Mouse (Mus musculus) erythroid progenitor cell, adult 5-6 weeks (primary cell): ENCODE measurements around the gene Neu3. TPM values are rescaled to one million over a fixed set of nuclear protein-coding genes. Genes with fewer than 3 reads are reported as not detected.
"Not testable (repeated sequence)": the region's sequence is repeated elsewhere in the genome, so short reads cannot be mapped to it uniquely, and the experiment has no call there.

Experiments used
- ATAC-seq: replicated peaks from 2 replicates; pipeline ENCODE4 v1.8.0; 2016; ENCODE audit warnings: moderate number of reproducible peaks, mild to moderate bottlenecking, moderate TSS enrichment, inconsistent platforms; ENCODE audit not compliant: poor library complexity, low FRiP score, severe bottlenecking
- total RNA-seq, 2 experiments: library from RNA; stranded (forward) in 1 of 2; stranded (reverse) in 1 of 2; fragments of 150-400 nt in 1 of 2; fragments of 186-747, 209-891 nt in 1 of 2; gene quantifications; 2 replicates each; pipeline versions ENCODE4 v1.2.3 to v1.2.4; 2015 to 2017; ENCODE audit warnings: low replicate concordance in 2 of 2

Gene Neu3
- total RNA-seq, 2 experiments from 2014 or later = 21.0 to 22.8 TPM

DNA sequence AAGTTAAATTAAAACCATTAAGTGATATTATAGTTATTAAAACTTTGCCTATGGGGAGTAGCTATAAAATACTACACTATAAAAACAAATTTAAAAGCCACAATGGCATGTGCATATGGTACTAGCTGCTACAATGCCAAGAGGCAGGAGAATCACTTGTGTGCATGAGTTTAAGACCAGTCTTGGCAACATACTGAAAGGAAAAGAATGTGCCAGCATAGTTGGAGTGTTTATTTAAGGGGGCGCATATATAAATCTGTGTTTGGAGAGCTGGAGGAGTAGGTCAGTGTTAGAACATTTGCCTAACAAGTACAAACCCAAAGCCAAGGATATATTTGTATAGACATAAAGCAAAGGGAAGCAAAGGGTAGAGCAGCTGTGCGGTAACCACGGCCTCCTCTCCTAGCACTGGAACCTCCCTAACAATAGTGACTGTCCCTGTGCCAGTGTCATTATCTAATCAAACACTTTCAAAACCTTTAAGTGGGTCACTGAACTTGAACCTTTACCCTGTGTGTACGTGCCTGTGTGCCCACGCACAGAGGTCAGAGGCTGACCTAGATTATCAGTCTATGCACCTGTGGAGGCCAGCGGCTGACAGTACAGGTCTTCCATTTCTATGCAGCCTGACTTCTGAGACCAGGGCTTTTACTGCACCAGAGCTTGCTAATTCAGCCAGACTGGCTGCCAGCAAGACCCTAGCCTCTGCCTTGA, 9.3 kb upstream of the Neu3 start:
- no peak for ATAC-seq

GRCm38 (mm10) chr7:99836781-99837180, 8.6 kb upstream of the Neu3 start:
- no peak for ATAC-seq

DNA sequence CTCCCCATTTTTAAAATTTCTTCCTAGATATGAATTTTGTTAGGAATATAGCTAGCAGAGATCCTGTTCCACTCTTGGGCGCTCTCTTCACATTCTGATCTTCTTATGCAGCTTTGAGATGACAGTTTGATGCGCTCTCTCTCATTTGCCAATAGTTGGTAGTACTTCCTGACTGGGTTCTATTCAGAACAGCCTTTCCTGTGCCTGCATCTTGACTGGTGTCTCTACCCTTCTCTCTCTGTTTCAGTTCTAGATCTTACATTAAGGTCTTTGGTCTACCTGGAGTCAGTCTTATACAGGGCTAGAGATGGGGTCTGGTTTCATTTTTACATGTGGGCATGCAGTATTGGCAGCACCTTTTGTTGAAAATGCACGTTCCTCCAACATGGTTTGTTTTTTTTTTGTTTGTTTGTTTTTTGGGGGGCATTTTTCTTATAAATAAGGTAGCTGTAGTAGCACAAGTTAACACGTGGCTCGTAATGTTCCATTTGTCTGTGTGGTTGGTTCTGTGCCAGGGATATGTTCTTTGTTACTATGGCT, 6.2 kb upstream of the Neu3 start:
- ATAC-seq = no peak

GRCm38 (mm10) chr7:99833846-99834222, 5.6 kb upstream of the Neu3 start:
- ATAC-seq = no peak

- ATAC-seq = no peak
These were observed 5.1 kb upstream of the Neu3 start for GRCm38 (mm10) chr7:99833115-99833845.

GRCm38 (mm10) chr7:99826096-99826495, 2.1 kb downstream of the Neu3 start:
- no peak for ATAC-seq

DNA sequence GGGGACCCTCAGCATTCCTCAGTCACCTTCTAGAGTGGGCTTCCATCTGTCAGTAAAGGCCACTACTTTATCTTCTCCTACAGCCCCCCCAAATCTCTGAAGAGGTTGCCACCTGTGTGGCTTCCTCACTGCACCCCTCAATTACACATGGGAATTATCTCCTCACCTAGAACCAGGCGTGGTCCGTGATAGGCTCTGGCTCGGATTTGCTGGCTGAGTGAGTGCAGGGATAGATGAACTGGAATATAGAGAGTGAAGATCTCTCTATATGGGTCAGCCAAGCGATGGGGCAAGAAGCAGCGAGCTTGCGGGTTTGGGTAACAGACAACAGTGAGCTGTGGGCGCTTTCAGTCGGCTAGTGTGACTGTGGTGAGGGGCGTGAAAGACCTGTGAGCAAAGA, 2.7 kb downstream of the Neu3 start:
- ATAC-seq = no peak

- ATAC-seq = peak; percentile 43
These were observed 3.4 kb downstream of the Neu3 start for GRCm38 (mm10) chr7:99824649-99825483.

GRCm38 (mm10) chr7:99823045-99823663, 5.1 kb downstream of the Neu3 start:
- ATAC-seq = no peak

DNA sequence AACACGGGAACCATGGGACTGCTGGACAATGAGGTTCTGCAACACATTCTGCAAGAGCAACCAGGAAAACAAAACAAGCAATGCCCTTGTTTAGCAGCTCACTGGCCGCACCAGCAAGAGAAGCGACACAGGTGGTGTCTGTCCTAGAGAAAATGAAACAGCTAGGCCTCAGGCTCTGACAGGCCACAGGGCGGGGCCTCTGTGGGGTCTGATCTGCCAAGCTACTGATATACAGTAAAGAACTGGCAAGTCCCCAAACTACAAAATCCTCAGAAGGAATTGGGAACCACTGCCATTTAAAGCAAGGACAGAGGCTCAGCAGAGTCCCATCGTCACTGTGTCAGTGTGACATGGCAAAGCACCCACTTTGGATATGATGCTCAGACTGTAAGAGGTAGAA, 5.8 kb downstream of the Neu3 start:
- peak; percentile 81 for ATAC-seq

DNA sequence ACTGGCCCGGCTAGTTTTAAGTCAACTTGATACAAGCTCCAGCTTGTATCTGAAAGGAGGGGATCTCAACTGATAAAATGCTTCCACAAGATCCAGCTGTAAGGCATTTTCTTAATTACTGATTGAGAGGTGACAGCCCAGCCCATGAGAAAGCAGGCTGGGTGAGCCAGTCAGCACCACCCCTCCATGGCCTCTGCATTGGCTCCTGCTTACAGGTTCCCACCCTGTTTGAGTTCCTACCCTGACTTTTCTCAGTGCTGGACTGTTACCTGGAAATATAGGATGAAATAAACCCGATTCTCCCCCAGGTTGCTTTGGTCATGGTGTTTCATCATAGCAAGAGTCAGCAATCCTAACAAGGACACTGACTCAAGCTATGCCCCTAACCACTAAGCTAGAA, 6.3 kb downstream of the Neu3 start:
- ATAC-seq = peak; percentile 64

DNA sequence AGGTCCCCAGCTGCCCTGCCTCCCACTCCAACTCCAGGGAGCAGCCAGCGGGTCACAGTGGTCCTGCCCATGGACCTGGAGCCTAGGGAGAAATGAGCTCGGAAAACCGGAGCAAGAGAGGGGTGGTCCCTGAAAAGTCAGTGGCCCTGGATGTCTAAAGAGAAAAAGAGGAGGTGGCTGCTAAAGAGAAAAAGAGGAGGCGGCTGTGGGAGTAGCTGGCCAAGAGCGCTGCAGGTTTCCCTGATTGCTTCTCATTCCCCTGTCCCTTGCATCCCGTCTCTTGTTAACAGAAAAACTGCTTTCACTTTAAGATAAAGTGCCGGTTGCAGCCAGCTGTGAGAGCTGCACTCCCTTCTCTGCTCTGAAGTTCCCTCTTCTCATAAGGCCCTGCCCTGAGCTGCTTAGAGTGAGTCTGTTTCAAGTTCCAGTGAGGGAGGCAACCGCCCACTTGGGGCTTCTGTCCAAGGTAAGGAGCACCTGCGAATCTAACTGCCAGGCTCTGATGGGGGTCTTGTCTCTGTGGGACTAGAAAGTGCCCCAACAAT, 10.0 kb downstream of the Neu3 start:
- not testable (repeated sequence) for ATAC-seq

- ATAC-seq = peak; percentile 60
These were observed 14.8 kb downstream of the Neu3 start for GRCm38 (mm10) chr7:99813394-99813793.

- ATAC-seq = no peak
These were observed 16.6 kb downstream of the Neu3 start for GRCm38 (mm10) chr7:99811661-99812060.

GRCm38 (mm10) chr7:99810814-99811213, 17.4 kb downstream of the Neu3 start:
- no peak for ATAC-seq

- not testable (repeated sequence) for ATAC-seq
These were observed 21.2 kb downstream of the Neu3 start for GRCm38 (mm10) chr7:99807043-99807442.

DNA sequence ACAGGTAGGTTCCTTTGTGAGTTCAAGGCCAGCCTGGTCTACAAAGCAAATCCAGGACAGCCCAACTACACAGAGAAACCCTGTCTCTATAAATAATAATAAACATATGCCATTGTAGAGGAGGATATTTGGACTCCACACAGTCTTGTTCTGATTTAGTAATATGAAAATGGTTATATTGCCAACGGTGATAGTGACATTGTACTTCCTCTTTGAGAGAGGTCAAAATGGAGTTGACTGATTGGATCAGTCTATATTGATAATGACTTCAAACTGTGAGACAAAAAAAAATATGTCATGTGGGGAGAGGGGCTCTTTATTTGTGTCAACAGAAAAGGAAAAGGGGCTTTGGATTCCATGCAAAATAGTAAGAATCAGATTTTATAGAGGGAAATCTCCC, 22.9 kb downstream of the Neu3 start:
- ATAC-seq = no peak

- peak; percentile 62 for ATAC-seq
These were observed 24.2 kb downstream of the Neu3 start for GRCm38 (mm10) chr7:99804033-99804432.

DNA sequence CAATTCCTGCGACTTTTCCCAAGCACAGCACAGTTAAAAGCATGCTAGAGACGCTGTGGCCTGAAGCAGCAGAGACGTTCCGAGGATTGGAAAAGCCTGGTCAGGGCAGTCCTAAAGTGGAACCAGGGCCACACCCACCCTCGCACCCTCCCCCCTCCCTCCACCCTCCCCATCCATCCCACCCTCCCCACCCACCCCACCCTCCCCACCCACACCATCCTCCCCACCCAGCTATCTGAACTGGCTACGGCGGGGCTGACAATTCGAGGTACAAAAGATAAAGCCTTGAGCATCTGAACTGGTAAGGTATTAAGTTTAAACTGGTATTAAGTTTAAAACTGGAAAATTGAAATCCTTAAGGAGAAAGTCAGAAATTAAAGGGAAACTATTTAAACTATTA, 24.7 kb downstream of the Neu3 start:
- peak; percentile 69 for ATAC-seq

DNA sequence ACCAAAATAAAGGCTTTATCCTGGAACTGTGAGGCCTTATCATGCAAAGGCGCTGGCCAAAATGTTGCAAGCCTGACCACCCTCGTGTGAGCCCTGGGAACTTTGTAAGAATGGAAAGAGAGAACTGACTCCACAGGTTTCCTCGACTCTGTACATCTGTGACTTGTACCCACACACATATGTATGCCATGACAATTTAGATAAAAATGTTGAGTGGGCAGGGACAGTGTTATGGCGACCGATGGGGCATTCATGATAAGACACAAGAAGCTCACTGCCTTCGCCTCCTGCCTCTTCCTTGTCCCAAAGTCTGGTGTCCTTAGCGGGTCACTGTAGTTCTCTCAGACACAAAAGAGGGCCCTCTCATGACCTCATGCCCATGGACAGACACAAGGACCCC, 29.1 kb downstream of the Neu3 start:
- peak; percentile 69 for ATAC-seq
